Mouse (Mus musculus) liver, adult 2 months (tissue): ENCODE data around the gene Kcnq1. TPM values are rescaled to one million over a fixed set of nuclear protein-coding genes. Genes with fewer than 3 reads are reported as not detected.

ENCODE experiments used
- DNase-seq: peaks from one replicate; pipeline ENCODE4 v3.0.0-alpha.2; 2011; ENCODE audit warnings: low read depth, low spot score; ENCODE audit errors: extremely low read depth
- H3K27ac ChIP-seq: fragments of 200-500 bp; replicated peaks from 2 replicates; pipeline ENCODE4 v1.5.1; 2012; ENCODE audit warnings: low read depth, mild to moderate bottlenecking, control low read depth, inconsistent platforms, low read length; ENCODE audit not compliant: insufficient read depth
- H3K27me3 ChIP-seq: fragments of 200-500 bp; 2 replicates; pipeline ENCODE4 v1.6.1; 2012; ENCODE audit warnings: mild to moderate bottlenecking, moderate library complexity, low read length, inconsistent platforms; ENCODE audit not compliant: control insufficient read depth, insufficient read depth
- H3K36me3 ChIP-seq: fragments of 200-500 bp; 2 replicates; pipeline ENCODE4 v1.6.1; 2012; ENCODE audit warnings: low read length, inconsistent platforms; ENCODE audit not compliant: control insufficient read depth, insufficient read depth
- H3K4me1 ChIP-seq: fragments of 200-500 bp; 2 replicates; pipeline ENCODE4 v1.6.1; 2011; ENCODE audit warnings: low read length; ENCODE audit not compliant: control insufficient read depth, insufficient read depth
- H3K4me3 ChIP-seq: fragments of 200-500 bp; 2 replicates; pipeline ENCODE4 v1.5.1; 2011; ENCODE audit warnings: low read depth, mild to moderate bottlenecking, control low read depth, low read length, moderate library complexity; ENCODE audit not compliant: insufficient read depth
- H3K79me2 ChIP-seq: fragments of 200-500 bp; 2 replicates; pipeline ENCODE4 v1.6.1; 2012; ENCODE audit warnings: inconsistent platforms, mild to moderate bottlenecking, low read length, moderate library complexity; ENCODE audit not compliant: control insufficient read depth, insufficient read depth
- H3K9ac ChIP-seq: fragments of 200-500 bp; 2 replicates; pipeline ENCODE4 v1.6.1; 2012; ENCODE audit warnings: low read depth, mild to moderate bottlenecking, control low read depth, inconsistent platforms, low read length
- CTCF ChIP-seq: fragments of 200-500 bp; IDR thresholded peaks from 2 replicates; pipeline ENCODE4 v1.5.1; 2011; ENCODE audit warnings: low read depth, low read length, control low read depth
- POLR2A ChIP-seq: fragments of 200-500 bp; IDR thresholded peaks from 2 replicates; pipeline ENCODE4 v1.6.1; 2011; ENCODE audit warnings: low read length, control low read depth; ENCODE audit not compliant: insufficient read depth; ENCODE audit errors: extremely low read depth
- WGBS: fragments of 180-500 bp; shearing (Covaris S2); methylation state at CpG from one replicate; pipeline ENCODE4 v1.1.7; 2018; 5-methylcytosine and 5-hydroxymethylcytosine counted together
- polyA plus RNA-seq: library from polyadenylated mRNA; depleted of rRNA; stranded (reverse); fragments of >200 nt; gene quantifications from 2 replicates; pipeline ENCODE4 v1.2.3, GENCODE M21; 2012
- total RNA-seq: library from RNA; depleted of rRNA; stranded (reverse); fragments of >200 nt; gene quantifications from 2 replicates; pipeline ENCODE4 v1.2.3, GENCODE M21; 2014

Kcnq1 gene
- total and polyA plus RNA-seq, 2 experiments = 1.3 to 2.5 TPM

DNA sequence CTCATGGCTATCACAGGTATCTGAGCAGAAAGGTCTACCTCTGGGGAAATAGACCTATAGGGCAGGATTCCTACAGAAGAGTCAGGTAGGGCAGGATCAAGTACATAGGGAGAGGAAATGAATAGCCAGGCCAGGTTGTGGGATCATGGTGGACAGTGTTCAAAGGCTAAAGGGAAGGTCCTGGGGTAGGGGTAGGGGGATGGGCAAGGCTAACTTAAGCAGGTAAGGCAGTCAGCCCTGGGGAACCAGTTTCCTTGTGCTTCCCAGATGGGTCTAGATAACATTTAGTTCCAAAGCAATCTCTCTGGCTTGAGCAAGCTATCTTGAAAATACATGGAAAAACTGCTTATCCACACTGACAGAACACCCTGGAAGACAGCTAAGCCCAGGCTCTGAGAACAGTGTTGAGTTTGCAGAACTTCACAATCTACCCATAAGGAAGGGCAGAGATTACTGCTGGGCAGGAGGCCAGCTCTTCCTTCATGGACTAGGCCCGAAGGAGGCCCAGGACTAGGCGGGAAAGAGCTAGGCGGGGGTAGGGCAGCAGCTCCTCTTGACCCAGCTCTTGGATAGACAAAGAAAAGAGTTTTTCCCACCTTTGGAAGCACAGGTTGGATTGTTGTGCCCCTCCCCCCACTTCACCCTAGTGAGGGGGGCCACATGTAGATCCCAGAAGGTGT, 235.3 kb downstream of the Kcnq1 start:
- TF ChIP-seq CTCF (no peak), POLR2A (no peak)
- H3K36me3 ChIP-seq = no peaks in the 10 kb centered on the region
- peaks cover 2% of the 10 kb centered on the region for H3K4me1 ChIP-seq
- H3K9ac ChIP-seq = no peak overlapping the region
- no peak for DNase-seq
- H3K4me3 ChIP-seq = no peak overlapping the region
- H3K79me2 ChIP-seq = no peaks in the 10 kb centered on the region
- WGBS = 90% methylated on average over 3 of the region's 3 CpGs
- H3K27me3 ChIP-seq = no peaks in the 10 kb centered on the region
- H3K27ac ChIP-seq = peak overlapping the region; percentile 26; the same call in 1 of the 2 replicates

- Histone ChIP-seq H3K36me3 (no peaks in the 10 kb centered on the region), H3K9ac (no peak overlapping the region), H3K4me1 (peaks cover 2% of the 10 kb centered on the region; the same call in 1 of the 2 replicates), H3K4me3 (no peak overlapping the region), H3K27me3 (no peaks in the 10 kb centered on the region), H3K27ac (no peak overlapping the region), H3K79me2 (no peaks in the 10 kb centered on the region)
- TF ChIP-seq POLR2A (no peak), CTCF (no peak)
- no peak for DNase-seq
- 76% methylated on average over 12 of the region's 12 CpGs for WGBS
These were observed 237.7 kb downstream of the Kcnq1 start for GRCm38 (mm10) chr7:143343781-143344306.

DNA sequence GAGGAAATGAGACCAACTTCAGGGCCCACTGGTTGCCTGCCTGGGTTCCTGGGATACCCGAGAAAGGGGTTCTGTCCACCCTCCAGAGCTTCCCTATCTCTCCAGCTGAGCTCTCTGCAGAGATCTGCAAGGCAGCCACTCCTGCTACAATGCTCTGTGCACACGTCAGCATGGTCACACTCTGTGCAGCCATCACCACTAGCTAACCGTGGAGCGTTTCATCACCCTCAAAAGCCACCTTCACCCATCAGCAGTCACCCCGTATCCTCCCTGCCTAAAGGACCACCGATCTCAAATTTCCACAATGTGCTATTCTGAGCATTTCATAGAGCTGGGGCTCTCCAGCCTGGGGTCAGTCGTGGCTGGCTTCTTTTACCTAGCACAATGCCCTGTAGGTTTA, 243.1 kb downstream of the Kcnq1 start:
- TF ChIP-seq POLR2A (no peak), CTCF (no peak)
- 90% methylated on average over 7 of the region's 7 CpGs for WGBS
- no peak for DNase-seq
- Histone ChIP-seq H3K36me3 (no peaks in the 10 kb centered on the region), H3K9ac (no peak overlapping the region), H3K79me2 (no peaks in the 10 kb centered on the region), H3K27me3 (no peaks in the 10 kb centered on the region), H3K4me3 (no peak overlapping the region), H3K4me1 (no peaks in the 10 kb centered on the region), H3K27ac (no peak overlapping the region)

GRCm38 (mm10) chr7:143349848-143350247, 243.7 kb downstream of the Kcnq1 start:
- H3K27ac ChIP-seq = no peak overlapping the region
- H3K4me3 ChIP-seq = no peak overlapping the region
- H3K9ac ChIP-seq = no peak overlapping the region
- H3K27me3 ChIP-seq = no peaks in the 10 kb centered on the region
- 95% methylated on average over 1 of the region's 1 CpGs for WGBS
- TF ChIP-seq POLR2A = no peak
- TF ChIP-seq CTCF = no peak
- H3K36me3 ChIP-seq = no peaks in the 10 kb centered on the region
- no peaks in the 10 kb centered on the region for H3K79me2 ChIP-seq
- no peak for DNase-seq
- H3K4me1 ChIP-seq = no peaks in the 10 kb centered on the region

DNA sequence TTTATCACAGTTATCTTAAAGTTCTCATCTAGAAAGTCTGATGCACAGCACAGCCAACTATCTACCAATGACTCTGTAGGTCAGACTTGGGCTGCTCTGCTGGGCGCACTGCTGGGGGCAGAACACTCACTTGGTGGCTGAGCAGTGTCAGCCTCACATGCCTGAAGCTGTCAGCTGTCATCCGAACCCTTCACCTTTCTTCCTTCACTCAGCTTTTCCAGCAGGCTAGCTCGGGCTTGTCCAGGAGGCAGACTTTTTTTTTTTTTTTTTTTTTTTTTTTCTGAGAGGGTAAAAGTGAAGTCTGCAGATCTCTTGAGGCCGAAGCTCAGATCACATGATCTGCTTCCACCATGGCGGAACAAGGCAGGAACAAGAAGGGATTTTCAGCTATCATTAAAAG, 249.7 kb downstream of the Kcnq1 start:
- no peaks in the 10 kb centered on the region for H3K27me3 ChIP-seq
- no peaks in the 10 kb centered on the region for H3K36me3 ChIP-seq
- TF ChIP-seq CTCF = no peak
- TF ChIP-seq POLR2A = no peak
- DNase-seq = no peak
- WGBS = 91% methylated on average over 5 of the region's 5 CpGs
- no peak overlapping the region for H3K9ac ChIP-seq
- peaks cover 12% of the 10 kb centered on the region for H3K4me1 ChIP-seq
- no peak overlapping the region for H3K27ac ChIP-seq
- H3K4me3 ChIP-seq = no peak overlapping the region
- H3K79me2 ChIP-seq = no peaks in the 10 kb centered on the region

DNA sequence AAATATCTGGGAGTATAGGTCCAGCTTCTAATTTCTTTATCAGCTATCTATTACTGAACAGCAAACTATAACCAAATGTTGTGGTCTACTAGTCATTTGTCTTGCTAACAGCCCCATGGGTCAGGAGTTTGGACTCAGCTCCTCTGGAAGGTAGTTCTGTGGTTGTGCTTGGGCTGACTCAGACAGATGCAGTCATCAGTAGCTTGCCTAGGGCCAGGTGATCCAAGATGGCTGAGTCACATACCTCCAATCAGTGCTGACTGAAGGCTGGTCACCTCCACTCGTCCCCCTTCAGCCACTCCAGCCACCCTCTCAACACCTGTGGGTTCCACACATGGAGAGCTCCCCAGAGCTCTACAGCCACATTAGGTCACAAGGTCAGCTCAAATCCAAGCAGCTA, 250.9 kb downstream of the Kcnq1 start:
- H3K36me3 ChIP-seq = no peaks in the 10 kb centered on the region
- H3K27me3 ChIP-seq = no peaks in the 10 kb centered on the region
- no peak overlapping the region for H3K4me3 ChIP-seq
- H3K79me2 ChIP-seq = no peaks in the 10 kb centered on the region
- peaks cover 16% of the 10 kb centered on the region for H3K4me1 ChIP-seq
- no peak overlapping the region for H3K27ac ChIP-seq
- DNase-seq = no peak
- H3K9ac ChIP-seq = no peak overlapping the region
- TF ChIP-seq CTCF = no peak
- TF ChIP-seq POLR2A = no peak
- 96% methylated on average over 1 of the region's 1 CpGs for WGBS
